Comparison of ENCODE assay signal across 8 mouse cellular contexts in genomic region chr13:96542081-96542889, GRCm38 (mm10). TPM values are rescaled to one million over a fixed set of nuclear protein-coding genes. Genes with fewer than 3 reads are reported as not detected.
DNase-seq lines count a peak whose midpoint lies in the region; ATAC-seq lines count a peak whose summit lies in the region.

TSS of gene Polk (minus strand) at chr13:96542579.
TSS of gene Col4a3bp (plus strand) at chr13:96542618.

- peak within 1 kb of the TSS; percentile 87 for H3K27ac ChIP-seq in hindbrain, embryonic 11.5 days (ENCODE audit: low read depth, low read length)

- peak within 1 kb of the TSS; percentile 95 for H3K4me3 ChIP-seq in hindbrain, embryonic 11.5 days (ENCODE audit: low read depth, low read length)

- H3K9me3 ChIP-seq in hindbrain, embryonic 11.5 days (ENCODE audit: control insufficient read depth, low read length): no peaks in the 10 kb centered on the region

- no peaks in the 10 kb centered on the region for H3K4me1 ChIP-seq in hindbrain, embryonic 11.5 days (replicated peaks; ENCODE audit: control insufficient read depth, insufficient read depth, low read length)

- no peaks in the 10 kb centered on the region for H3K27me3 ChIP-seq in hindbrain, embryonic 11.5 days (ENCODE audit: control insufficient read depth, insufficient read depth, low read length)

- H3K9ac ChIP-seq in hindbrain, embryonic 11.5 days (ENCODE audit: low read depth, low read length): peak within 1 kb of the TSS; percentile 83

- under 1% methylated on average over 46 of the region's 50 CpGs for WGBS in hindbrain, embryonic 11.5 days

- DNase-seq in Muller cell, postnatal 12 days (ENCODE audit: inconsistent ontology term): peak; percentile 100
- DNase-seq in cerebellum, adult 9-11 months: peak; percentile 98
- DNase-seq in frontal cortex, adult 2 months (ENCODE audit: extremely low spot score in 1 of 2, low spot score in 1 of 2): peak; percentile 95 to 98
- DNase-seq in hindbrain, embryonic 11.5 days (ENCODE audit: low spot score): peak; percentile 98
- peak; percentile 90 to 95 for DNase-seq in layer of hippocampus, postnatal 10 days (ENCODE audit: low spot score in 2 of 2)
- peak; percentile 98 for DNase-seq in lung, postnatal 10 days
- DNase-seq in ovary, postnatal 36 days (ENCODE audit: low spot score): peak; percentile 96
- peak; percentile 95 for DNase-seq in thymus, postnatal 25 days

- H3K36me3 ChIP-seq in hindbrain, embryonic 11.5 days (ENCODE audit: control insufficient read depth, insufficient read depth, low read length): no peaks in the 10 kb centered on the region

- H3K4me2 ChIP-seq in hindbrain, embryonic 11.5 days (replicated peaks; ENCODE audit: low read depth, low read length): peak within 1 kb of the TSS; percentile 75

- peak; percentile 99 for ATAC-seq in hindbrain, embryonic 11.5 days (ENCODE audit: low FRiP score)

RNA-seq across cellular contexts. Expression of gene Polk, which starts in this region (rescaled TPM):
- 6.9 and 8.5 TPM in 2 replicates for polyA plus RNA-seq in frontal cortex, adult 2 months (2012; rRNA removed)
- polyA plus RNA-seq in hindbrain, embryonic 11.5 days (2014; fragmentation: Nextera tagmentation; extraction: Ambion mirVana): 6.7 and 8.2 TPM in 2 replicates
- 10 to 100 TPM in 1 of 2 experiments, 1 to 10 TPM in 1; 9.8 to 10.2 TPM for total RNA-seq in layer of hippocampus, postnatal 10 days (2021)

RNA-seq across cellular contexts. Expression of gene Col4a3bp, which starts in this region (rescaled TPM):
- 31.3 and 36.7 TPM in 2 replicates for polyA plus RNA-seq in frontal cortex, adult 2 months (2012; rRNA removed)
- polyA plus RNA-seq in hindbrain, embryonic 11.5 days (2014; fragmentation: Nextera tagmentation; extraction: Ambion mirVana): 7.9 and 11.6 TPM in 2 replicates
- total RNA-seq in layer of hippocampus, postnatal 10 days (2021): 10 to 100 TPM; 59.4 to 60.0 TPM

Comparison
In these comparisons a context has a peak if more than half of its experiments do, and no peak if none do; other contexts are left out.
1. Peak in every context shown above with its lines: DNase-seq, ATAC-seq, H3K4me3 ChIP-seq and H3K27ac ChIP-seq.